Mouse (Mus musculus): ENCODE results near the gene Zdbf2. TPM values are rescaled to one million over a fixed set of nuclear protein-coding genes. Genes with fewer than 3 reads are reported as not detected.
"Not testable (repeated sequence)": the region's sequence is repeated elsewhere in the genome, so short reads cannot be mapped to it uniquely, and the experiment has no call there.

The Zdbf2 gene
- total and polyA plus RNA-seq, 2 experiments from 2014 or later, result 23.9 to 30.3 TPM

DNA sequence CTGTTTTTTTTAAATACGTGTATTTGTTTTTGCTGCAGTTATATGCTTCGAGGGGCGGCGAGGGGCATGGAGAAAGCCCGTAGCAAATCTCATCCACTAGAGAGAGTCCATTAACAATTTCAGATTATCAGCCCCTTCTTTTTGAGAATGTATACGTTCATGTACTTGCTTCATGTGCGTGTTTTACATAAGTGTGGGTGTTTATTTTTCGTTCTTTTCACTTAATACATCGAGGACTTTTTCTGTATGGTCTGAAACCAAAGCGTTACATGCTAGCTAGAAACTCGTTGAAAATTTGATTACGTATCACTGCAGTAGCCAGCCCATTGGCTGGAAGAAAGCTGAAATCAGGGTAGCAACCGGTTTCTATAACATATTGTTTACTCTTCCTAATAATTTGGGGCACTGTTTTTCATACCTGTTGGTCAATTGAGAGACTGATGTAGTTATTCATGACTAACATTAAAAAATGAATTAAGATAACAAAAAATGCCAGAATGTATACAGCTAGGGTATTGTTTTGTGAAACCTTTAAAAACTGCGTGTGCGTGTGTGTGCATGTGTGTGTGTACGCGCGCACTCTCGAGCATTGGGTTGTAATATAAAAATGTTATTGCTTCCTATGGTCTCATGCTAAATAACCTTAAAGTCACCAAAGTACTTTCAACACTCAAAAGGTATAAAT, 1.1 kb downstream of the Zdbf2 start:
- peak overlapping the region; percentile 80; the same call in 1 of the 2 replicates for H3K27ac ChIP-seq (ENCODE audit: low read depth, low read length)
- ATAC-seq (no peak), DNase-seq (peak; percentile 79)
- peaks cover 45% of the 10 kb centered on the region for H3K27me3 ChIP-seq (ENCODE audit: insufficient read depth, low read length)
- peak overlapping the region; percentile 52 for H3K4me3 ChIP-seq (ENCODE audit: low read depth, low read length)
- no peaks in the 10 kb centered on the region for H3K36me3 ChIP-seq (ENCODE audit: insufficient read depth)
- peak overlapping the region; percentile 63; the same call in 1 of the 2 replicates for H3K9ac ChIP-seq
- WGBS, result 6% methylated on average over 19 of the region's 19 CpGs
- TF ChIP-seq CTCF (IDR thresholded peaks at IDR 0.05; ENCODE audit: low read depth), result no peak
- H3K9me3 ChIP-seq (ENCODE audit: low read length), result no peaks in the 10 kb centered on the region
- H3K4me2 ChIP-seq (ENCODE audit: low read depth), result peak overlapping the region; percentile 53
- H3K4me1 ChIP-seq (ENCODE audit: insufficient read depth), result no peaks in the 10 kb centered on the region

DNA sequence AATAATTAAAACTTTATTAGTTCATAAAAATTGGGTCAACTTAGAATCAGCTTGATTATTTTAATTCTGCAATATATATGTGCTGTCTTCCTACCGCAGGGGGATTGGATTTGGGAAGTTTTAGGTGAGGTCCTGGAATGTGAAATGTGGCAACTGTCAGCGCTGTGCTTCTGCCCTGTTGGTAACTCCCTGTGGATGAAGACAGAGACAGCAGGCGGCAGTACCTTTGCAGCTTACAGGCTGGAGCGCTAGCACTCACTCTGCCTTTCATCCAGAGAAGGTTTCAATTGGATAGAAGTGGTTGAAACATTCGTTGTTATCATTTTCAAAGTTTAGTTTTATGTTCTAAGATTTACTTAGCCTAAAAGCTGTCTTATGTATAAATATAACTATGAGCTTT, 5.0 kb downstream of the Zdbf2 start:
- Histone ChIP-seq H3K9ac (no peak overlapping the region), H3K36me3 (ENCODE audit: insufficient read depth) (no peaks in the 10 kb centered on the region), H3K4me2 (ENCODE audit: low read depth) (no peak overlapping the region), H3K4me3 (ENCODE audit: low read depth, low read length) (no peak overlapping the region), H3K4me1 (ENCODE audit: insufficient read depth) (no peaks in the 10 kb centered on the region), H3K27me3 (ENCODE audit: insufficient read depth, low read length) (peaks cover 27% of the 10 kb centered on the region; the same call in 1 of the 2 replicates), H3K27ac (ENCODE audit: low read depth, low read length) (no peak overlapping the region), H3K9me3 (ENCODE audit: low read length) (no peaks in the 10 kb centered on the region)
- 32% methylated on average over 5 of the region's 5 CpGs for WGBS
- peak; percentile 42; the same call in 1 of the 2 replicates for TF ChIP-seq CTCF (IDR thresholded peaks at IDR 0.05; ENCODE audit: low read depth)
- DNase-seq, result peak; percentile 59
- ATAC-seq, result no peak

- Histone ChIP-seq H3K4me1 (ENCODE audit: insufficient read depth) (no peaks in the 10 kb centered on the region), H3K4me2 (ENCODE audit: low read depth) (no peak overlapping the region), H3K36me3 (ENCODE audit: insufficient read depth) (no peaks in the 10 kb centered on the region), H3K27ac (ENCODE audit: low read depth, low read length) (no peak overlapping the region), H3K4me3 (ENCODE audit: low read depth, low read length) (no peak overlapping the region), H3K27me3 (ENCODE audit: insufficient read depth, low read length) (no peaks in the 10 kb centered on the region), H3K9ac (no peak overlapping the region), H3K9me3 (ENCODE audit: low read length) (no peaks in the 10 kb centered on the region)
- 5% methylated on average over 7 of the region's 7 CpGs for WGBS
- ATAC-seq (peak; percentile 34; the same call in 1 of the 2 replicates), DNase-seq (peak; percentile 34)
- no peak for TF ChIP-seq CTCF (IDR thresholded peaks at IDR 0.05; ENCODE audit: low read depth)
Observed at GRCm38 (mm10) chr1:63293965-63294364, 20.9 kb downstream of the Zdbf2 start.

GRCm38 (mm10) chr1:63309661-63310060, 36.6 kb downstream of the Zdbf2 start:
- Histone ChIP-seq H3K27ac (ENCODE audit: low read depth, low read length) (no peak overlapping the region), H3K9ac (no peak overlapping the region), H3K36me3 (ENCODE audit: insufficient read depth) (no peaks in the 10 kb centered on the region), H3K27me3 (ENCODE audit: insufficient read depth, low read length) (no peaks in the 10 kb centered on the region; the same call in 1 of the 2 replicates), H3K9me3 (ENCODE audit: low read length) (no peaks in the 10 kb centered on the region), H3K4me1 (ENCODE audit: insufficient read depth) (no peaks in the 10 kb centered on the region), H3K4me2 (ENCODE audit: low read depth) (peak overlapping the region; percentile 17; the same call in 1 of the 2 replicates), H3K4me3 (ENCODE audit: low read depth, low read length) (no peak overlapping the region)
- WGBS, result 34% methylated on average over 18 of the region's 18 CpGs
- ATAC-seq (no peak), DNase-seq (peak; percentile 4)
- TF ChIP-seq CTCF (IDR thresholded peaks at IDR 0.05; ENCODE audit: low read depth), result no peak

DNA sequence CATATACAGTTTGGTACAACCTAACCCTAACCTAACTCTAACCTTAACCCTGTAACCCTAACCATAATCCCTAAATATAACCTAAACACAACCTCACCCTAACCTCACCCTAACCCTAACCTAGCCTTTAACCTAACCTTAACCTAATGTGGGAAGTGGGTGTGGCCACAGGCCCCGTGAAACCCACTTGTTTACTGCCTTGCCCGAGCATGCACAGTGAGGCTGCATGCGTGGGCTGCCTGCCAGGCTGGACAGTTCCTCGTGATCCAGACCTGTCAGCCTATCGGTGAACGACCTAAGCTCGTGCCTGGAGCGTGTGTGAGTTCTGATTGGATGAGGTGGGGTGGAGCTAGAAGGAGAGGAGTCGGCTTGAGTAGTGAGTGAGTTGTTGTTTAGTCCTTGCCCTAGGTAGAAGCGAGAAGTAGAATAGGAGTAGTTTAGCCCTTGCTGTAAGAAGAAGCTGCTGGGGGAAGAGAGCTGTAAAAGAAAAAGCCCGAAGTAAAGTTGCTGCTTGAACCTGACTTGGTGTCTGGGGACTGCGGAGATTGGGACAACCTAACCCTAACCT, 50.6 kb downstream of the Zdbf2 start:
- WGBS, result 52% methylated on average over 12 of the region's 12 CpGs
- H3K4me2 ChIP-seq (ENCODE audit: low read depth); H3K27me3 ChIP-seq (ENCODE audit: insufficient read depth, low read length); DNase-seq; H3K9ac ChIP-seq; H3K27ac ChIP-seq (ENCODE audit: low read depth, low read length); H3K4me1 ChIP-seq (ENCODE audit: insufficient read depth); H3K9me3 ChIP-seq (ENCODE audit: low read length); H3K4me3 ChIP-seq (ENCODE audit: low read depth, low read length); ATAC-seq; H3K36me3 ChIP-seq (ENCODE audit: insufficient read depth): not testable (repeated sequence)

Small RNA genes within 50 kb of the gene (microRNA-seq; reads per million reads assigned to microRNA genes)
- gene Gm24513, result 0.12 to 0.39 reads per million in 2 experiments

Other genes with a start within 250 kb of the Zdbf2 start
- 9.1 and 11.9 TPM in 2 replicates for gene Ino80d, start 158.6 kb upstream of the Zdbf2 start, total RNA-seq (2014; rRNA removed)
- gene Ino80d, start 158.6 kb upstream of the Zdbf2 start, polyA plus RNA-seq (2015; fragmentation: Nextera tagmentation; extraction: Ambion mirVana), result 2.5 and 5.7 TPM in 2 replicates
- gene Eef1b2, start 96.4 kb upstream of the Zdbf2 start, total RNA-seq (2014; rRNA removed), result 769 and 814 TPM in 2 replicates
- gene Eef1b2, start 96.4 kb upstream of the Zdbf2 start, polyA plus RNA-seq (2015; fragmentation: Nextera tagmentation; extraction: Ambion mirVana), result 477 and 542 TPM in 2 replicates
- gene Ndufs1, start 96.4 kb upstream of the Zdbf2 start, total RNA-seq (2014; rRNA removed), result 122 and 147 TPM in 2 replicates
- 110 and 111 TPM in 2 replicates for gene Ndufs1, start 96.4 kb upstream of the Zdbf2 start, polyA plus RNA-seq (2015; fragmentation: Nextera tagmentation; extraction: Ambion mirVana)
- gene Gpr1, start 58.7 kb upstream of the Zdbf2 start, total RNA-seq (2014; rRNA removed), result 0.62 and 0.95 TPM in 2 replicates
- gene Gpr1, start 58.7 kb upstream of the Zdbf2 start, polyA plus RNA-seq (2015; fragmentation: Nextera tagmentation; extraction: Ambion mirVana), result 0.45 and 0.47 TPM in 2 replicates
- gene Adam23, start 172.6 kb downstream of the Zdbf2 start, total RNA-seq (2014; rRNA removed), result 52.8 and 65.6 TPM in 2 replicates
- 11.2 and 16.4 TPM in 2 replicates for gene Adam23, start 172.6 kb downstream of the Zdbf2 start, polyA plus RNA-seq (2015; fragmentation: Nextera tagmentation; extraction: Ambion mirVana)

Measured in forebrain, postnatal 0 days (tissue).